Mouse (Mus musculus): ENCODE measurements around the gene Ptprm.

DNA sequence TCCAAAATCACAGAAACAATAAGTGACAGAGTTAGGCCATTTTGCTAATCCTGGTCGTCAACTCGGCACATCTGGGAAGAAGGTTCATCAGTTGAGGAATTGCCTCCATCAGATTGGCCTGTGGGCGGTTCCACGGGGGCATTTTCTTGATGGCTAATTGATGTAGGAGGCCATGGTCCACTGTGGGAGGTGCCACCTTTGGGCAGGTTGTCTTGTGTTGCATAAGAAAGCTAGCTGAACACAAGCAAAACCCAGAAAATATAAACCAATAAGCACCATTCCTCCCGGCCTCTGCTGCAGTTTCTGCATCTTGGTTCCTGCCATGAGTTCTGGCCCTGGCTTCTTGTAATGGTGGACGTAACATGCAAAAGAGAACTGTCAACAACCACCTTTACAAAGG is 358.2 kb downstream of the Ptprm start:
- TF ChIP-seq CTCF (IDR thresholded peaks at IDR 0.05; ENCODE audit: borderline replicate concordance, extremely low read depth, insufficient read depth, insufficient read length) (no peak), POLR2A (IDR thresholded peaks at IDR 0.05; ENCODE audit: borderline replicate concordance, extremely low read depth, insufficient read depth, insufficient read length, poor library complexity, severe bottlenecking) (no peak)

Measured in brain, embryonic 14.5 days (tissue).